Mouse (Mus musculus) liver, embryonic 13.5 days (tissue): ENCODE data around the gene Gm44790. TPM values are rescaled to one million over a fixed set of nuclear protein-coding genes. Genes with fewer than 3 reads are reported as not detected.
A peak's percentile ranks its signal among the peaks of the same experiment; 100 is the strongest.

Experiments used
- ATAC-seq: fragments of 200-750 bp; cut with Nextera tagmentation; 2 replicates; pipeline ENCODE4 v1.8.0; 2017; ENCODE audit warnings: low read depth, mild to moderate bottlenecking, moderate number of reproducible peaks, moderate library complexity
- DNase-seq: peaks from one replicate; pipeline ENCODE4 v3.0.0; 2022
- H3K27ac ChIP-seq: fragments of 300-500 bp; sonication (generic); 2 replicates; pipeline ENCODE4 v1.5.1; 2015; ENCODE audit warnings: moderate library complexity, mild to moderate bottlenecking, inconsistent platforms
- H3K27me3 ChIP-seq: fragments of 300-500 bp; sonication (generic); 2 replicates; pipeline ENCODE4 v1.6.1; 2015; ENCODE audit warnings: mild to moderate bottlenecking, inconsistent platforms
- H3K36me3 ChIP-seq: fragments of 300-500 bp; sonication (generic); 2 replicates; pipeline ENCODE4 v1.6.1; 2015; ENCODE audit warnings: mild to moderate bottlenecking, inconsistent platforms
- H3K4me1 ChIP-seq: fragments of 300-500 bp; sonication (generic); replicated peaks from 2 replicates; pipeline ENCODE4 v1.6.1; 2015; ENCODE audit warnings: inconsistent platforms
- H3K4me2 ChIP-seq: fragments of 300-500 bp; sonication (generic); 2 replicates; pipeline ENCODE4 v1.6.1; 2015; ENCODE audit warnings: inconsistent platforms, mild to moderate bottlenecking, moderate library complexity
- H3K4me3 ChIP-seq: fragments of 300-500 bp; sonication (generic); replicated peaks from 2 replicates; pipeline ENCODE4 v1.5.1; 2015; ENCODE audit warnings: mild to moderate bottlenecking, inconsistent platforms
- H3K9ac ChIP-seq: fragments of 300-500 bp; sonication (generic); 2 replicates; pipeline ENCODE4 v1.6.1; 2015; ENCODE audit warnings: mild to moderate bottlenecking, inconsistent platforms
- H3K9me3 ChIP-seq: fragments of 300-500 bp; sonication (generic); replicated peaks from 2 replicates; pipeline ENCODE4 v1.6.1; 2016; ENCODE audit warnings: inconsistent platforms
- WGBS: fragments of 180-500 bp; shearing (Covaris S2); methylation state at CpG from one replicate; pipeline ENCODE4 v1.1.7; 2015; ENCODE audit not compliant: insufficient replicate concordance; 5-methylcytosine and 5-hydroxymethylcytosine counted together
- polyA plus RNA-seq: library from polyadenylated mRNA; unstranded; fragments of >200 nt; fragmentation: Nextera tagmentation; extraction: Ambion mirVana; gene quantifications from 2 replicates; pipeline ENCODE4 v1.2.1, GENCODE M21; 2015

Gm44790 gene
- polyA plus RNA-seq, 1 experiment from 2014 or later: not detected

- DNase-seq: no peak
- Histone ChIP-seq H3K4me3 (no peak overlapping the region), H3K9ac (no peak overlapping the region), H3K27ac (peak overlapping the region; percentile 8; the same call in 1 of the 2 replicates), H3K4me1 (peaks cover 21% of the 10 kb centered on the region), H3K27me3 (no peaks in the 10 kb centered on the region), H3K9me3 (no peaks in the 10 kb centered on the region), H3K4me2 (no peak overlapping the region), H3K36me3 (no peaks in the 10 kb centered on the region)
- no peak for ATAC-seq
- WGBS: 19% methylated on average over 13 of the region's 13 CpGs
Observed at GRCm38 (mm10) chr6:86493469-86494263, 67.2 kb downstream of the Gm44790 start.

GRCm38 (mm10) chr6:86494767-86495166, 68.3 kb downstream of the Gm44790 start:
- Histone ChIP-seq H3K4me2 (no peak overlapping the region), H3K4me3 (no peak overlapping the region), H3K4me1 (peaks cover 32% of the 10 kb centered on the region), H3K27me3 (no peaks in the 10 kb centered on the region), H3K9ac (no peak overlapping the region), H3K36me3 (no peaks in the 10 kb centered on the region), H3K9me3 (no peaks in the 10 kb centered on the region), H3K27ac (no peak overlapping the region)
- ATAC-seq (no peak), DNase-seq (no peak)
- 83% methylated on average over 7 of the region's 7 CpGs for WGBS

Other genes with a start within 250 kb of the Gm44790 start
- 1.1 and 1.2 TPM in 2 replicates for gene Tgfa, start 231.4 kb upstream of the Gm44790 start, polyA plus RNA-seq
- 94.3 and 104 TPM in 2 replicates for gene Fam136a, start 61.0 kb upstream of the Gm44790 start, polyA plus RNA-seq
- 407 and 475 TPM in 2 replicates for gene Snrpg, start 55.4 kb upstream of the Gm44790 start, polyA plus RNA-seq
- 38.1 and 51.3 TPM in 2 replicates for gene Pcyox1, start 29.5 kb upstream of the Gm44790 start, polyA plus RNA-seq
- 26.4 and 31.0 TPM in 2 replicates for gene Tia1, start 22.4 kb upstream of the Gm44790 start, polyA plus RNA-seq
- 12.4 and 14.5 TPM in 2 replicates for gene C87436, start 11.7 kb downstream of the Gm44790 start, polyA plus RNA-seq
- 327 and 339 TPM in 2 replicates for gene Pcbp1, start 99.7 kb downstream of the Gm44790 start, polyA plus RNA-seq
- 0.25 and 0.29 TPM in 2 replicates for gene Asprv1, start 201.5 kb downstream of the Gm44790 start, polyA plus RNA-seq
- 32.9 and 38.7 TPM in 2 replicates for gene Mxd1, start 242.5 kb downstream of the Gm44790 start, polyA plus RNA-seq